Mouse (Mus musculus) heart, postnatal 4 days (tissue): ENCODE data around the gene Ttc23. TPM values are rescaled to one million over a fixed set of nuclear protein-coding genes. Genes with fewer than 3 reads are reported as not detected.

Source experiments
- microRNA-seq, 2 experiments: library from miRNA; unstranded; fragments of <30 nt; microRNA quantifications; one replicate each; pipeline ENCODE4 v1.2.0; 2021 to 2022
- total RNA-seq, 2 experiments: library from RNA; stranded (reverse); gene quantifications; 2 replicates each; pipeline ENCODE4 v1.2.3; 2021

Ttc23 gene
- total RNA-seq, 2 experiments from 2014 or later: 34.9 TPM

Small RNA genes within 50 kb of the gene (microRNA-seq; reads per million reads assigned to microRNA genes)
- gene Gm23844: 0 reads per million in 2 experiments

Other genes starting within 250 kb of the Ttc23 start
- 10 to 100 TPM; 15.7 to 17.7 TPM for gene Lrrc28, start 2.1 kb upstream of the Ttc23 start, total RNA-seq
- 1 to 10 TPM; 5.5 to 5.6 TPM for gene Synm, start 112.3 kb downstream of the Ttc23 start, total RNA-seq